Mouse (Mus musculus) lung, adult 2 months (tissue): ENCODE results near the gene Tec.

Source experiments
- CTCF ChIP-seq: fragments of 200-500 bp; IDR thresholded peaks from 2 replicates; pipeline ENCODE4 v1.5.1; 2011; ENCODE audit warnings: mild to moderate bottlenecking, low read length, control low read depth; ENCODE audit not compliant: insufficient read depth
- POLR2A ChIP-seq: fragments of 200-500 bp; IDR thresholded peaks from 2 replicates; pipeline ENCODE4 v1.6.1; 2011; ENCODE audit warnings: low read depth, mild to moderate bottlenecking, control low read depth, low read length, borderline replicate concordance; ENCODE audit errors: extremely low read depth

GRCm38 (mm10) chr5:72888260-72888659 lies 20.0 kb upstream of the Tec start:
- TF ChIP-seq CTCF (no peak), POLR2A (no peak)
